Mouse (Mus musculus): Measurements from ENCODE around the gene Cdcp1.

The Cdcp1 gene

GRCm38 (mm10) chr9:123213371-123213770, 2.5 kb downstream of the Cdcp1 start:
- no peak for DNase-seq (ENCODE audit: low read depth, low spot score)

GRCm38 (mm10) chr9:123207895-123208294, 7.9 kb downstream of the Cdcp1 start:
- DNase-seq (ENCODE audit: low read depth, low spot score) = no peak

GRCm38 (mm10) chr9:123206948-123207347, 8.9 kb downstream of the Cdcp1 start:
- DNase-seq (ENCODE audit: low read depth, low spot score) = no peak

GRCm38 (mm10) chr9:123206526-123206925, 9.3 kb downstream of the Cdcp1 start:
- DNase-seq (ENCODE audit: low read depth, low spot score) = no peak

- no peak for DNase-seq (ENCODE audit: low read depth, low spot score)
Measured at GRCm38 (mm10) chr9:123200116-123200515, 15.7 kb downstream of the Cdcp1 start.

- DNase-seq (ENCODE audit: low read depth, low spot score) = no peak
Measured at GRCm38 (mm10) chr9:123188271-123188670, 27.6 kb downstream of the Cdcp1 start.

- DNase-seq (ENCODE audit: low read depth, low spot score) = no peak
Measured at GRCm38 (mm10) chr9:123187589-123187988, 28.2 kb downstream of the Cdcp1 start.

GRCm38 (mm10) chr9:123186151-123186550, 29.7 kb downstream of the Cdcp1 start:
- no peak for DNase-seq (ENCODE audit: low read depth, low spot score)

GRCm38 (mm10) chr9:123185546-123185945, 30.3 kb downstream of the Cdcp1 start:
- DNase-seq (ENCODE audit: low read depth, low spot score) = no peak

- DNase-seq (ENCODE audit: low read depth, low spot score) = no peak
Measured at GRCm38 (mm10) chr9:123183226-123183625, 32.6 kb downstream of the Cdcp1 start.

GRCm38 (mm10) chr9:123180003-123180402, 35.8 kb downstream of the Cdcp1 start:
- DNase-seq (ENCODE audit: low read depth, low spot score) = no peak

- DNase-seq (ENCODE audit: low read depth, low spot score) = no peak
Measured at GRCm38 (mm10) chr9:123177380-123178048, 38.3 kb downstream of the Cdcp1 start.

- no peak for DNase-seq (ENCODE audit: low read depth, low spot score)
Measured at GRCm38 (mm10) chr9:123174356-123174755, 41.5 kb downstream of the Cdcp1 start.

- no peak for DNase-seq (ENCODE audit: low read depth, low spot score)
Measured at GRCm38 (mm10) chr9:123173760-123174159, 42.1 kb downstream of the Cdcp1 start.

- DNase-seq (ENCODE audit: low read depth, low spot score) = no peak
Measured at GRCm38 (mm10) chr9:123165781-123166443, 49.9 kb downstream of the Cdcp1 start.

GRCm38 (mm10) chr9:123162985-123163694, 52.7 kb downstream of the Cdcp1 start:
- no peak for DNase-seq (ENCODE audit: low read depth, low spot score)

- no peak for DNase-seq (ENCODE audit: low read depth, low spot score)
Measured at GRCm38 (mm10) chr9:123161792-123162191, 54.0 kb downstream of the Cdcp1 start.

- DNase-seq (ENCODE audit: low read depth, low spot score) = no peak
Measured at GRCm38 (mm10) chr9:123159330-123159729, 56.5 kb downstream of the Cdcp1 start.

GRCm38 (mm10) chr9:123158125-123158836, 57.6 kb downstream of the Cdcp1 start:
- no peak for DNase-seq (ENCODE audit: low read depth, low spot score)

GRCm38 (mm10) chr9:123157699-123158098, 58.1 kb downstream of the Cdcp1 start:
- peak; percentile 54 for DNase-seq (ENCODE audit: low read depth, low spot score)

GRCm38 (mm10) chr9:123156910-123157361, 58.9 kb downstream of the Cdcp1 start:
- no peak for DNase-seq (ENCODE audit: low read depth, low spot score)

GRCm38 (mm10) chr9:123153121-123153520, 62.7 kb downstream of the Cdcp1 start:
- DNase-seq (ENCODE audit: low read depth, low spot score) = peak; percentile 84
